Mouse (Mus musculus) kidney, adult 2 months (tissue): ENCODE measurements around the gene Ablim1.

Experiments
- CTCF ChIP-seq: fragments of 200-500 bp; conservative IDR thresholded peaks from 2 replicates; pipeline ENCODE4 v1.5.1; 2011; ENCODE audit warnings: low read depth, mild to moderate bottlenecking, control low read depth, low read length, moderate library complexity, mixed read lengths; ENCODE audit not compliant: insufficient read depth, insufficient read length
- POLR2A ChIP-seq: fragments of 200-500 bp; IDR thresholded peaks from one replicate; pipeline ENCODE4 v1.6.1; 2011; ENCODE audit warnings: low read depth, low read length, control low read depth

DNA sequence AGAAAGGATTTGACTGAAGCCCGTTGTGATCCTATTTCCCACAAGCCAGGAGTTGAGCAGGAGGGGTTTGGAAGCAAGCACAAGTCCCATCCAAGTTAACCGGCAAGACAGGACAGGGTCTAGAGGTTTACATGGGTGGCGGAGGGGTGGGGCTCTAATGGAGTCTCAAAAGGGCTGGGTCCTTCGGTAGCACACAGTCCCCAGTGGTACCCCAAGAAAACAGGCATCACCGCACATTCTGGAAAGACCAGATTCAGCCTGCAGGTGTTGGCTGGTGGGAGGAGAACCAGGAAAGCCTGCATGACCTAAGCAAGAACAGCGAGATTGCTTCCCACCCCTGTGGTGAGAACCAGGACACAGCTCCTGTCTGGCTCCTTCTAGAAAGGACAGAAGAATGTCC, 186.7 kb downstream of the Ablim1 start:
- no peak for TF ChIP-seq CTCF
- TF ChIP-seq POLR2A = no peak
